Mouse (Mus musculus) embryo, embryonic 9.5 days (tissue): ENCODE data around the gene Meaf6.

Experiments
- DNase-seq: peaks from one replicate; pipeline ENCODE4 v3.0.0-alpha.2; 2017; ENCODE audit errors: extremely low spot score

The Meaf6 gene

DNA sequence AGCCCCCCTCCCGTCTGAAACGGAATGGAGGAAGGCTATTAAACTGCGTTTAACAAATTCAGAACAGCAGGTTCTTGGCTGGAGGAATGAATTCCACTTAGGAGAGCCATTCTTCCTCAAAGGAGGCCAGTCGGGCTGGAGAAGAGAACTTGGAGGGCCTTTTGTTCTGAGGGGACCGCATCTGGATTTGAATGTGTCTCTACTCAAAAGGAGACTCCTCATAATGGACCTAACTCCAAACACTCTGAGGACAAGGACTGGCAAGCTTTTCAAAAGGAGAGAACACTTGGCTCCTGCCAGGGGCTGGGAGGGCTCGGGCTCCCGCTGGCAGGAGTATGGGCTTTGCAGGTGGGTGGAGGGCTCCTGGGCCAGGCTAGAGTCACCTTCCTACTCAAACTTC, 59.7 kb downstream of the Meaf6 start:
- DNase-seq = no peak

DNA sequence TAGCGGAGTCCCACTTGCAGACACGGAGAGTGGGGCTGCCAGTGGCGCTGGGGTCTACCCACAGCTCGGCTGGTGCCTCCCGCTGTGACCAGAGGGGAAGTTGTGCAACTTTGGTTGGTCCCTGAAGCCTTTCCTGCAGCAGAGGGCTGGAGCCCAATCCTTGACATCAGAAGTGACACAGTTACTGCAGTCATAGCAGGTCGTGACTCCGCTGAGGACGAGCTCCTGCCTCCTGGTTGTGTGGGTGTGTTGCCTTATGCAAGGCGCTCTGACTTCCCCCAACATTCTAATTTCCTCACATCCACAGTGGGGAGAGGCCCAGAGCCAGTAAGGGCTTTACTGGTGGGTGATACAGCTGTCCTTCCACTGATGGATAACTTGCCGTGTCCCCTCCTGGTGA, 60.3 kb downstream of the Meaf6 start:
- DNase-seq = no peak

DNA sequence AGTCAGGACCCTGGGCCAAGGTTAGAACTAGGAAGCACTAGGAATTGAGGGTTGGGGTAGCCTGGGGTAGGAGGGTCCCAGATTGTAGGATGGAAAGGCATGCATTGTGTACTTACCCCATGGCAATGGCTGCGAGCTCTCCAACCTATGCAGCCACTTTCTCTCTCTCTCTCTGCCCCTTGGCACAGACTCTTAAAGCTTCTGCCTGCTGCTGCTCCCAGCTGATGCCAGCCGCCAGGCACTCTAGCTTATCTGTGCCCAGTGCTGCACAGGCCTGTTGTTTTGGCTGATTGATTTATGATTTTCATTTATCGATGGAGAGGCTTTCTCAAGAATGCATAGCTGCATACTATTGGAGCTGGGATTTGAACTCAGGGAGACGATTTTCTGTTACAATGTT, 63.0 kb downstream of the Meaf6 start:
- no peak for DNase-seq

DNA sequence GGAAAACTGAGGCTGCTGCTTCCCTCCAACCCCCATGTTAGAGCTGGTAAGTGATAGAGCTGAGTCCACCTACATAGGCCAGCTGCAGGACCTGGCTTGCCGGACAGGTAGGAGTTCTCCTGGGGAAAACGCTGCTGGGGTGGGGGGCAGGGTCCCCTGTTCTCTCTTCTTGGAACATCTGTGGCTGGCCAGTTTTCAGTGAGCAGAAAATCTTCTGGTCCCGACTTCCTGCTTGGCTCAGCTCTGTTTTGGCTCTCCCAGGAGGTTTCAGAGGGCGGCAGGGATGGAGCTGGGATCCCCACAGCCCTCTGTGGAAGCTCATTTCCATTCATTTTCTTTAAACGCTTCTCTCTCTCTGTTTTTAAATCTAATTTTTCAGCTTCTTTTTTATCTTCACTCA, 64.5 kb downstream of the Meaf6 start:
- DNase-seq = no peak

DNA sequence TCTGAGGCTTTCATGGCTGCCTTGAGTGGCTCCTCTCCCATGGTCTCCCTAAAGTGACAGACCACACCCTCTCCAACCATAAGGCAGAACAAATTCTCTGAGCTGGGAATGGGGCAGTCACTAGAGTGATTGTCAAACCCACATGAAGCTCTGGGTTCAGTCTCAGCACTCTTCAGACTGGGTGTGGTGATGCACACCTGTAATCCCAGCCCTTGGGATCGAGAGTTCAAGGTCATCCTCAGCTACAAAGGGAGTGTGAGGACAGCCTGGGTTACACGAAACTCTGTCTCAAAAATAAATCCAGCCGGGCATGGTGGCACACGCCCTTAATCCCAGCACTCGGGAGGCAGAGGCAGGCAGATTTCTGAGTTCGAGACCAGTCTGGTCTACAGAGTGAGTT, 67.5 kb downstream of the Meaf6 start:
- DNase-seq = no peak

DNA sequence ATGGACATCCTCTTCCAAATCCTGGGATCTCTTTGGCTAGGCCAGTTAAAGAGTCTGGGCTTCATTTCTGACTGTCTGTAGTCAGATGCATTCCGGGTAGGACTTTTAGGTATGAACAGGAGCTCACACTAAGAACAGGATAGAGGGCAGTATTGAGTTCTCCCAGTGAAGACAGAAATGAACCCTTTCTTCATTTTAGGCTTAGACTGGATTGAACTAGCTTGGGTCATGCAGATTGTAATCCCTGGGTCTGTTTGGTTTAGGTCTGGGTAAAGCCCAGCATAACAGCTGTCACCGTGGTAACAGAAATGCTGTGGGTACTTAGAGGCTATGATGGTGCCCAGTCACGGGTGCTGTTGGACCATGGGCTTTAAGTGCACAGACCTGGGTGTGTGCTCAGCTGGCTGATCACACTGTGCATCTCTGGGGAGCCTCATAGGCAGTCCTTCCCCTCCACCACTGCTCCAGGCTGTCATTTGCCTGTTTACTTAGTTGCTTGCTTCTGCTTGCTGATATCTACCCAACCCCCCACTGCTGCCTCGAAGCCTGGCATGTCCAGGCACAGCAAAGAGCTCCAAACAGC, 68.8 kb downstream of the Meaf6 start:
- no peak for DNase-seq

- DNase-seq = no peak
Measured at GRCm38 (mm10) chr4:125155646-125156045, 70.7 kb downstream of the Meaf6 start.

GRCm38 (mm10) chr4:125157322-125157721, 72.4 kb downstream of the Meaf6 start:
- DNase-seq = no peak

DNA sequence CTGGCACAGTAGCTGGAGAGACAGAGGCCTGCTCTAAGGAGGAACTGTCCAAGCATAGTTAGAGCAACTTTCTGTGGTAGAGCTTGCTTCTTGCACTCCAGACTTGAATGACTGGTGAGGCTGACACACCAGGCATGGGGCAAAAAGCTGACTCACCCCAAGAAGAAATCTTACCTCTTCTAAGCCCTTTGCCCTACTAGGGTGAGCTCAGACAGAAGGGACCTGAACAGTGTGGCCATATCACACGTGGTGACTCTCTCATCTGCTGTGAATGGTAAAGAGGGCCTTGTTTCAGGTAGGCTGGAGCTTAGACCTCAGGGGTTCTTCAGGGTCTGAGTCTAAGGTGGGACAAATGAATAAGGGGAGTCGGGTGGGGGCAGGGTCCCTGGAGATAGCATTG, 73.1 kb downstream of the Meaf6 start:
- no peak for DNase-seq

DNA sequence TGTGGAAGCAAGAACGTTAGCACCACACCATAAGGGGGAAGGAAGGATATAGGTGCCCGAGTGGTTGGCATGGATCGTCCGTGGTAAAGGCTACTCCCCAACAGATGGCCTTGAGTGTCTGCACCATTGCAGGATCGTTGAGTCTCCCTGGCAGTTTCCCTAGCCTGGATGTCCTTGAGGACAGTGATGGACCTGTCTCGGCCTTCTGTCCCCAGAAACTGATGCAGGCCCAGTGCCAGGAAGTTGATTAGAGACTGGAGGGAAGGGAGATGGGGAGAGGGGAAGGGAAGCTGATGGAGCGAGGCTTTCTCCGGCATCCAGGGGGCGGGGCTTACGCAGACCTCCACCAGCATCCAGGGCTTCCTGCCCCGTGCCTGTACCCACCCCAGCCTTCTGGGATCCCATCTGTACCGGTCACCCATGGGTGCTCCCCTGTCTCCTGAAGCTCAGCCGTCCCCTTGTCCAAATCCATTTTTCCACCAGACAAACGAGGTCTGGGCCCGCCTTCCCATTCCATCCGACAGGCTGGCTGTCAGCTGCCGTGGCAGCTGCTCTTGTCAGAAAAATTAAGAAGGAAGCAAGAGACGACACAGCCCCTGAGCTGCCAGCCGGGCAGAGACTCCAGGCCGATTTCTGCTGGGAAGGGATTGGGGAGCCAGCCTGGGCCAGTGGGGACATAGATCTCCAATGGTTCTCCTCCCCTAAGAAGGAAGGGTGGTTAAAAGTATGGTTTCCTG, 73.8 kb downstream of the Meaf6 start:
- no peak for DNase-seq

DNA sequence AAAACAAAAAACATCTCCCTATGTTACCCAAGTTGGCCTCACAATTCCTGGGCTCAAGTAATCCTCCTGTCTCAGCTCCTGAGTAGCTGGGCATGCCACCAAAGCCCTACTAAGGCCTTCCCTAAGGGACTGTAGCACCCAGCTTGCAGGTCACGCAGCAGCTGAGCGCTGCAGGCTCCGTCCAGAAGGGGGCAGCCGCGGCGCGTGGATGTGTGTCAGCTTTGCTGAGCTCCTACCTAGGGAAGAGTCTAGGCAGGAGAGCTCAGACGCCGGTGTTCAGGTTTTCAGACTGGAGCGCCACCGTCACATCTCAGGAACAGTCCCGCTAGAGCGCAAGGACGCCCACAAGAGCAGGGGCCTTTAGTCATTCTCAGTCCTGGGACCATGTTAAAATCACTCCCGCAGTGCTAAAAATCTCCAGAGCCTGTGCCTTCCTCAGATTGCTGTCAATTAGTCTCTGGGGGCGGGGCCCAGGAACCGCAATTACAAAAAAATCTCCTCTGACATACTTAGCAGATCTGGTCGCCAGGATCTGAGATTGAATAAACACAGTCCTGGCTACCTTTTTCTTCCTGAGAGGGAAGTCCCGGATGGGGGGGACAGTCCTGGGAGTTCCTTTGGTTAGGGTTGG, 75.5 kb downstream of the Meaf6 start:
- peak; percentile 87 for DNase-seq

GRCm38 (mm10) chr4:125160951-125161331, 76.0 kb downstream of the Meaf6 start:
- DNase-seq = no peak

DNA sequence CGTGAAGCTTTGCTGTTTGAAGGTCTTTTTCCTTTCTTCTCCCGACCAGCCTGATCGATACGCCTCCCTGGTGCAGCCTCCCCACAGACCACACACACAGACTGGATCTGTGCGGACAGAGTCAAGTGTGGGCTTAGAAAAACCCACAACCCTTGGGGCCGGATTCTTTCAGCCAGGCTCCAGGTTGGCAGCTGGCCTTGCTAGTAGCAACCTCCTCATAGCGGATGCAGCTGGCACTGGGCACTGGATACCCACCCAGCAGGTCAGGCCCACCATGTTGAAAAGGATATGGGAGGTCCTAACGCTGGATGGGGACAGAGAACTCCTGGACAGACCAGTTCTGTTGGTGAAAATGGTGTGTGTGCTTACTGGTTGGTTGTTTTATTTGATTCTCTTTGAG, 76.5 kb downstream of the Meaf6 start:
- DNase-seq = no peak

DNA sequence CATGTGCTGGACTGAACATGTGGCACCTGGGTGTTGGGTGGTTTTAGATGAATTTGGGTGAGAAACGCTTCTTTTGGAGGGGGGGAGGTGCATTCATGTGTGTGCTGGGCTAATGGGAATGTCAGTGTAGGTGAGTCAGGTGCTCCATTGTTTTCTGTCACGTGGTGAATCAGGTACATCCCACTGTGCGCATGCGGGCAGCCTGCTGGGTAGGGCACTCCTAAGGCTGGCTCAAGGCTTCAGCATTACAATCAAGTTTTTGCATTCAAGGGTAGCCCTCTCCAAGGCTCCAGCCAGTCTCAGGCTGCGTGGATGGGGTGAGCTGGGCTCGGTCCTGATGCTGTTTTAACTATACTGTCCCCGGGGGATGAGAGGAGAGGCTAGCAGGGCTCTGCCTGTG, 77.8 kb downstream of the Meaf6 start:
- no peak for DNase-seq
